Mouse (Mus musculus): ENCODE data around the gene Cyp2j9. TPM values are rescaled to one million over a fixed set of nuclear protein-coding genes. Genes with fewer than 3 reads are reported as not detected.
"Not testable (repeated sequence)": the region's sequence is repeated elsewhere in the genome, so short reads cannot be mapped to it uniquely, and the experiment has no call there.

Cyp2j9 gene
- polyA plus RNA-seq (2012; fragmentation: generic; extraction: Trizol), result not detected
- long read RNA-seq, experiment 1, result 0 reads
- long read RNA-seq, experiment 2, result 0 reads

GRCm38 (mm10) chr4:96590911-96591790 is at the start of gene Cyp2j9:
TSS of gene Cyp2j9 (minus strand) at chr4:96591578.
- H3K36me3 ChIP-seq (ENCODE audit: control insufficient read depth, insufficient read depth), result no peaks in the 10 kb centered on the region
- no peaks in the 10 kb centered on the region for H3K27me3 ChIP-seq (ENCODE audit: control insufficient read depth, insufficient read depth, insufficient read length)
- H3ac ChIP-seq (ENCODE audit: control insufficient read depth, insufficient read length, low read depth), result no peak within 1 kb of the TSS
- TF ChIP-seq MAX (IDR thresholded peaks at IDR 0.05), result no peak
- TF ChIP-seq MYOG (IDR thresholded peaks at IDR 0.05; ENCODE audit: control insufficient read depth, extremely low read depth, insufficient read length), result no peak
- no peak for TF ChIP-seq FOSL1 (IDR thresholded peaks at IDR 0.05; ENCODE audit: insufficient read depth, low read length, poor library complexity, severe bottlenecking)
- no peak for TF ChIP-seq USF1 (IDR thresholded peaks at IDR 0.05; ENCODE audit: low read depth)
- no peak for TF ChIP-seq CTCF (IDR thresholded peaks at IDR 0.05; ENCODE audit: control insufficient read depth, insufficient read depth, insufficient read length)
- TF ChIP-seq CEBPB (IDR thresholded peaks at IDR 0.05; ENCODE audit: low read depth), result no peak
- TF ChIP-seq MYOD1 (IDR thresholded peaks at IDR 0.05; ENCODE audit: control insufficient read depth, insufficient read length, low read depth), result no peak
- H3K79me3 ChIP-seq (ENCODE audit: low read depth), result no peaks in the 10 kb centered on the region
- no peaks in the 10 kb centered on the region for H3K79me2 ChIP-seq (ENCODE audit: control insufficient read depth, insufficient read depth)
- H3K4me3 ChIP-seq (ENCODE audit: insufficient read depth, poor library complexity, severe bottlenecking), result no peak within 1 kb of the TSS

DNA sequence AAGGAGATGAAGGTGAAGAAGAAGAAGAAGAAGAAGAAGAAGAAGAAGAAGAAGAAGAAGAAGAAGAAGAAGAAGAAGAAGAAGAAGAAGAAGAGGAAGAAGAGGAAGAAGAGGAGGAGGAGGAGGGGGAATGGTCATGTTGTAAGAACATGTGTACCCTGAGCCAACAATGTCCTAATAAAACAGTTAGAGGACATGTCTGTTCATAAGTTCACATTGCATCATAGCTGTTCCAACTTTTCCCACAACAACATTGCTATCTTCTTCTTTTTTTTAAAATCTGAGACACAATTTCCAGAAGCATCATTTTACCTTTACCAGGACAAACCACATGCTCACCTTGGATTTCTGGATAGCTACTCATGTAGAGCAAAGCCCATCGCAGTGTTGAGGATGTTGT is 44.1 kb upstream of the Cyp2j9 start:
- Histone ChIP-seq H3K36me3 (ENCODE audit: control insufficient read depth, insufficient read depth) (no peaks in the 10 kb centered on the region), H3K79me2 (ENCODE audit: control insufficient read depth, insufficient read depth) (no peaks in the 10 kb centered on the region), H3K4me3 (ENCODE audit: insufficient read depth, poor library complexity, severe bottlenecking) (no peak overlapping the region), H3ac (ENCODE audit: control insufficient read depth, insufficient read length, low read depth) (no peak overlapping the region), H3K27me3 (ENCODE audit: control insufficient read depth, insufficient read depth, insufficient read length) (no peaks in the 10 kb centered on the region), H3K79me3 (ENCODE audit: low read depth) (no peaks in the 10 kb centered on the region)
- TF ChIP-seq MAX (IDR thresholded peaks at IDR 0.05) (no peak), MYOD1 (IDR thresholded peaks at IDR 0.05; ENCODE audit: control insufficient read depth, insufficient read length, low read depth) (no peak), CTCF (IDR thresholded peaks at IDR 0.05; ENCODE audit: control insufficient read depth, insufficient read depth, insufficient read length) (no peak), USF1 (IDR thresholded peaks at IDR 0.05; ENCODE audit: low read depth) (no peak), MYOG (IDR thresholded peaks at IDR 0.05; ENCODE audit: control insufficient read depth, extremely low read depth, insufficient read length) (no peak), CEBPB (IDR thresholded peaks at IDR 0.05; ENCODE audit: low read depth) (no peak), FOSL1 (IDR thresholded peaks at IDR 0.05; ENCODE audit: insufficient read depth, low read length, poor library complexity, severe bottlenecking) (no peak)

GRCm38 (mm10) chr4:96622474-96622873 is 31.1 kb upstream of the Cyp2j9 start:
- no peaks in the 10 kb centered on the region for H3K79me2 ChIP-seq (ENCODE audit: control insufficient read depth, insufficient read depth)
- H3ac ChIP-seq (ENCODE audit: control insufficient read depth, insufficient read length, low read depth), result no peak overlapping the region
- TF ChIP-seq CTCF (IDR thresholded peaks at IDR 0.05; ENCODE audit: control insufficient read depth, insufficient read depth, insufficient read length) (no peak), USF1 (IDR thresholded peaks at IDR 0.05; ENCODE audit: low read depth) (no peak), MAX (IDR thresholded peaks at IDR 0.05) (no peak), CEBPB (IDR thresholded peaks at IDR 0.05; ENCODE audit: low read depth) (no peak), MYOD1 (IDR thresholded peaks at IDR 0.05; ENCODE audit: control insufficient read depth, insufficient read length, low read depth) (no peak), FOSL1 (IDR thresholded peaks at IDR 0.05; ENCODE audit: insufficient read depth, low read length, poor library complexity, severe bottlenecking) (no peak), MYOG (IDR thresholded peaks at IDR 0.05; ENCODE audit: control insufficient read depth, extremely low read depth, insufficient read length) (no peak)
- H3K4me3 ChIP-seq (ENCODE audit: insufficient read depth, poor library complexity, severe bottlenecking), result no peak overlapping the region
- H3K27me3 ChIP-seq (ENCODE audit: control insufficient read depth, insufficient read depth, insufficient read length), result no peaks in the 10 kb centered on the region
- no peaks in the 10 kb centered on the region for H3K36me3 ChIP-seq (ENCODE audit: control insufficient read depth, insufficient read depth)
- H3K79me3 ChIP-seq (ENCODE audit: low read depth), result no peaks in the 10 kb centered on the region

GRCm38 (mm10) chr4:96591791-96592150 is 393 bp upstream of the Cyp2j9 start:
- Histone ChIP-seq H3K27me3 (ENCODE audit: control insufficient read depth, insufficient read depth, insufficient read length) (no peaks in the 10 kb centered on the region), H3K79me2 (ENCODE audit: control insufficient read depth, insufficient read depth) (no peaks in the 10 kb centered on the region), H3ac (ENCODE audit: control insufficient read depth, insufficient read length, low read depth) (no peak overlapping the region), H3K4me3 (ENCODE audit: insufficient read depth, poor library complexity, severe bottlenecking) (no peak overlapping the region), H3K36me3 (ENCODE audit: control insufficient read depth, insufficient read depth) (no peaks in the 10 kb centered on the region), H3K79me3 (ENCODE audit: low read depth) (no peaks in the 10 kb centered on the region)
- TF ChIP-seq MAX (IDR thresholded peaks at IDR 0.05), result no peak
- no peak for TF ChIP-seq CEBPB (IDR thresholded peaks at IDR 0.05; ENCODE audit: low read depth)
- TF ChIP-seq FOSL1 (IDR thresholded peaks at IDR 0.05; ENCODE audit: insufficient read depth, low read length, poor library complexity, severe bottlenecking), result no peak
- TF ChIP-seq MYOD1 (IDR thresholded peaks at IDR 0.05; ENCODE audit: control insufficient read depth, insufficient read length, low read depth), result no peak

DNA sequence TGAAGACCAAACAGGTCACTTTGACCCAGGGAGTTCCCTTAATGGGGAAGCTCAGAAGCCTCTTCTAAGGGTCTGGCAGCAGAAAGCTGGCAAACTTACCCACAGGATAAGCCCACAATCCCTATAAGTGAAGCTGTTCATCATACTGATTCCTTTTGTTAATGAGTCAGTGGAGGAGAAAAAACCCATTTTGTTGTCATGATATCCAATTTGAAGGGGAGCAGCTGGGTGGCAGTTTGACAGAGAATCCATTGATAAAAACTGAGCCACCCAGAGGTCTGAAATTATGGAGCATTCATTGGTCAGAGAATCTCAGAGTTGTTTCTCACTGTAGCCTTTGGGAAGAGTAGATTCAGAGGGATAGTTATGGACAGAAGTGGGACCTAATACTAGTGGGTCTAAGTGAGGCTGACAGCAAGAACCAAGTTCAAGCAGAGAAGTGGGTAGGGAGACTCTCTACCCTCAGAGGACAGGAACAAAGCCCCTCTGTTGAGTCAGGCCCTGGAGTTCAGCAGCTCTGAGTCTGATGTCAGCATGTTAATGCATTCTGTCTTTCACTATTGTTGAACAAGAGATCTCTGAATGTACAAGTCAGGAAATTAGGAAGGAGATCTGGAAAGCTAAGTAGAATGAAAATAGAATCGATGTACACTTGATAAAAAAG is 9.8 kb downstream of the Cyp2j9 start:
- no peaks in the 10 kb centered on the region for H3K36me3 ChIP-seq (ENCODE audit: control insufficient read depth, insufficient read depth)
- H3K79me2 ChIP-seq (ENCODE audit: control insufficient read depth, insufficient read depth), result no peaks in the 10 kb centered on the region
- no peaks in the 10 kb centered on the region for H3K27me3 ChIP-seq (ENCODE audit: control insufficient read depth, insufficient read depth, insufficient read length)
- TF ChIP-seq CEBPB (IDR thresholded peaks at IDR 0.05; ENCODE audit: low read depth), result no peak
- no peak for TF ChIP-seq MAX (IDR thresholded peaks at IDR 0.05)
- TF ChIP-seq MYOG (IDR thresholded peaks at IDR 0.05; ENCODE audit: control insufficient read depth, extremely low read depth, insufficient read length), result no peak
- TF ChIP-seq FOSL1 (IDR thresholded peaks at IDR 0.05; ENCODE audit: insufficient read depth, low read length, poor library complexity, severe bottlenecking), result no peak
- TF ChIP-seq CTCF (IDR thresholded peaks at IDR 0.05; ENCODE audit: control insufficient read depth, insufficient read depth, insufficient read length), result no peak
- H3K4me3 ChIP-seq (ENCODE audit: insufficient read depth, poor library complexity, severe bottlenecking), result no peak overlapping the region
- H3ac ChIP-seq (ENCODE audit: control insufficient read depth, insufficient read length, low read depth), result no peak overlapping the region
- H3K79me3 ChIP-seq (ENCODE audit: low read depth), result no peaks in the 10 kb centered on the region

DNA sequence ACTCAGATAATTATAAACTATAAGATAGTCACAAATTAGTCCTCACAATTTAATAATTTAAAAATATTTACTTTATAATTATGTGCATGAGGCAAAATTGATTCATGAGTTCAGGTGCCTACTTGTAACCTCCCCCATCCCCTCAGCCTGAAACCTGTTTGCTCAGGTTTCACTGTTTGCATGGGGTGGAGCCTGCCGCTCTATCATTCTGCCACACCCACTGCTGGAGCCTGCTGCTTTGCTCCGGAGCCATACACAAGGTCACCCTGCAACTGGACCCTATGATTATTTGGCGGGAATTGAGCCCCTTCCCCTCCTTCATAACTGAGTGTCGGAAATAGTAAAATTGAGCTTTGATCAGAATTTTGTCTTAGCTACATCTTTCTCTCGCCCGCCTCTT is 11.0 kb downstream of the Cyp2j9 start:
- not testable (repeated sequence) for H3K36me3 ChIP-seq (ENCODE audit: control insufficient read depth, insufficient read depth); H3K4me3 ChIP-seq (ENCODE audit: insufficient read depth, poor library complexity, severe bottlenecking); H3ac ChIP-seq (ENCODE audit: control insufficient read depth, insufficient read length, low read depth); H3K79me3 ChIP-seq (ENCODE audit: low read depth); H3K27me3 ChIP-seq (ENCODE audit: control insufficient read depth, insufficient read depth, insufficient read length); H3K79me2 ChIP-seq (ENCODE audit: control insufficient read depth, insufficient read depth)
